Mouse (Mus musculus): ENCODE data around the gene Mocs3. TPM values are rescaled to one million over a fixed set of nuclear protein-coding genes. Genes with fewer than 3 reads are reported as not detected.
A peak's percentile ranks its signal among the peaks of the same experiment; 100 is the strongest.

The Mocs3 gene
- polyA plus RNA-seq (2014; fragmentation: Nextera tagmentation; extraction: Ambion mirVana), result 8.2 and 8.9 TPM in 2 replicates

GRCm38 (mm10) chr2:168230026-168230728 lies at the start of gene Mocs3, which contains the start of the genes Gm20716 and Dpm1:
Gene Mocs3, plus strand, starts transcription at chr2:168230622.
Gene Gm20716, minus strand, starts transcription at chr2:168230364.
Gene Dpm1, minus strand, starts transcription at chr2:168230591.
- Histone ChIP-seq H3K27ac (ENCODE audit: low read depth, low read length) (peak within 1 kb of the TSS; percentile 75), H3K4me1 (ENCODE audit: control insufficient read depth, insufficient read depth, low read length) (peaks cover 15% of the 10 kb centered on the region), H3K4me2 (ENCODE audit: low read depth) (peak within 1 kb of the TSS; percentile 90), H3K9me3 (ENCODE audit: control insufficient read depth, low read length) (no peaks in the 10 kb centered on the region), H3K9ac (ENCODE audit: low read length) (peak within 1 kb of the TSS; percentile 87), H3K36me3 (ENCODE audit: control insufficient read depth, insufficient read depth, low read length) (peaks cover 3% of the 10 kb centered on the region), H3K27me3 (ENCODE audit: control insufficient read depth, insufficient read depth, low read length) (no peaks in the 10 kb centered on the region), H3K4me3 (ENCODE audit: low read depth, low read length) (peak within 1 kb of the TSS; percentile 100)
- DNase-seq (ENCODE audit: low spot score) (peak; percentile 89), ATAC-seq (ENCODE audit: insufficient read depth, low FRiP score, low TSS enrichment) (peak; percentile 78)
- under 1% methylated on average over 73 of the region's 73 CpGs for WGBS

- Histone ChIP-seq H3K9me3 (ENCODE audit: control insufficient read depth, low read length) (no peaks in the 10 kb centered on the region), H3K27ac (ENCODE audit: low read depth, low read length) (no peak overlapping the region), H3K4me1 (ENCODE audit: control insufficient read depth, insufficient read depth, low read length) (no peaks in the 10 kb centered on the region), H3K36me3 (ENCODE audit: control insufficient read depth, insufficient read depth, low read length) (no peaks in the 10 kb centered on the region; the same call in none of the 2 replicates), H3K4me3 (ENCODE audit: low read depth, low read length) (no peak overlapping the region), H3K27me3 (ENCODE audit: control insufficient read depth, insufficient read depth, low read length) (no peaks in the 10 kb centered on the region), H3K4me2 (ENCODE audit: low read depth) (no peak overlapping the region), H3K9ac (ENCODE audit: low read length) (no peak overlapping the region)
- DNase-seq (ENCODE audit: low spot score) (no peak), ATAC-seq (ENCODE audit: insufficient read depth, low FRiP score, low TSS enrichment) (no peak)
- 96% methylated on average over 2 of the region's 2 CpGs for WGBS
These were observed 38.6 kb upstream of the Mocs3 start for GRCm38 (mm10) chr2:168191856-168192255.

DNA sequence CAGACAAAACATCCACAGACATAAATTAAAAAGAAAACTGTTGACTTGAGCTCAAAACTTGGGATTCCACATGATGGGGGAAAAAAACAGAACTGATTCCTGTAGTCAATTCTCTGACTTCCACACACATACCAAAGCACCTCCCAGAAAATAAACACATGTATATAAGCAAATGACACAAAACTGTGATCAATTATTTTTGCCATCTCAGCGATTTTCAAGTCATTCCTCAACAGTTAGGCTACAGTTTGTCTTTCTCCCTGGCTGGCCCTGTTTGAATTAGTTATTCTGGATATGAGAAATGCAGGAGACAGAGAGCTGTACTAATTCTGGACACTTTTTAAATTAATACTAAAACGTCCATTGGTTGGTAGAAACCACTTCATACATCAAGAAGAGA lies 36.7 kb upstream of the Mocs3 start:
- Histone ChIP-seq H3K9ac (ENCODE audit: low read length) (no peak overlapping the region), H3K36me3 (ENCODE audit: control insufficient read depth, insufficient read depth, low read length) (no peaks in the 10 kb centered on the region; the same call in 1 of the 2 replicates), H3K27me3 (ENCODE audit: control insufficient read depth, insufficient read depth, low read length) (no peaks in the 10 kb centered on the region), H3K4me1 (ENCODE audit: control insufficient read depth, insufficient read depth, low read length) (peaks cover under 1% of the 10 kb centered on the region; the same call in 1 of the 2 replicates), H3K4me2 (ENCODE audit: low read depth) (no peak overlapping the region), H3K9me3 (ENCODE audit: control insufficient read depth, low read length) (no peaks in the 10 kb centered on the region), H3K27ac (ENCODE audit: low read depth, low read length) (no peak overlapping the region), H3K4me3 (ENCODE audit: low read depth, low read length) (no peak overlapping the region)
- 91% methylated on average over 2 of the region's 2 CpGs for WGBS
- ATAC-seq (ENCODE audit: insufficient read depth, low FRiP score, low TSS enrichment), result no peak
- DNase-seq (ENCODE audit: low spot score), result no peak

DNA sequence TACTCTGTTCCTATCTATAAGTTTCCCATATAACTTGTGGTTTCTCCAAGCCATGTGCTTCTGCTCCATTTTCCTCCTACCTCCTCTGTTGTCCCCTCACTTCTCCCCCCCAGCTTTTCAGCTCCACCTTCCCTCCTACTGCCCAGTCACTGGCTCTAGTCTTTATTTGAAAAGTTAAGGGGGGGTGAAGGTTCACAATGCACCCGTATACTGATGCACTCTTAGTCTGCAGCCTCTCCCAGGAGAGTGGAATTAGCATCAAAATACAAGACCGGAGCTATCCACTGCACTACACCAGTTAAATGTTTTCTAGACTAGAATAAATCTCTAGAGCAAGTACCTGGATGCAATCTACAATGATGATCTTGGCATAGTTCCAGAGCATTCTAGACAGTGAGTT lies 34.7 kb upstream of the Mocs3 start:
- no peak for ATAC-seq (ENCODE audit: insufficient read depth, low FRiP score, low TSS enrichment)
- 63% methylated on average over 2 of the region's 2 CpGs for WGBS
- H3K36me3 ChIP-seq (ENCODE audit: control insufficient read depth, insufficient read depth, low read length), result no peaks in the 10 kb centered on the region; the same call in 1 of the 2 replicates

DNA sequence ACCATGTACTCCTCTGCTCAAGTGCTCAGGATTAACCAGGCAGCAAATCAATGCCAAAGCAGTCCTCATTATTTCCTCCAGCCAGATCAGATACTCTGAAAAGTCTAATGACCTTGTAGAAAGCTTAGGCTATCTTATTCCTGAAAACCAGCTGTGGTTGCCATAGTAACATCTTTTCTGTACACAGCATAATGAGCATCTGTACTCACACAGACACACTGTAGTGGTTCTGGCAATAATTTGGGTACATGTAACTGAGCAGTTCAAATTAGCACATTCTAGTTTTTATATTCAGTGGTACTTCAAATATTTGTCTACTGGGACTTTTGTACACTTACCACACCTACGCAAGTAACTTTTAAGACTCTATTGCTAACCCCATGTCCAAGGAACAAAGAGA lies 32.0 kb upstream of the Mocs3 start:
- H3K36me3 ChIP-seq (ENCODE audit: control insufficient read depth, insufficient read depth, low read length), result peaks cover 2% of the 10 kb centered on the region
- H3K27me3 ChIP-seq (ENCODE audit: control insufficient read depth, insufficient read depth, low read length), result no peaks in the 10 kb centered on the region
- H3K9ac ChIP-seq (ENCODE audit: low read length), result no peak overlapping the region
- peaks cover 5% of the 10 kb centered on the region for H3K4me1 ChIP-seq (ENCODE audit: control insufficient read depth, insufficient read depth, low read length)
- no peak for DNase-seq (ENCODE audit: low spot score)
- 97% methylated on average over 1 of the region's 1 CpGs for WGBS
- H3K4me3 ChIP-seq (ENCODE audit: low read depth, low read length), result no peak overlapping the region
- no peak overlapping the region for H3K27ac ChIP-seq (ENCODE audit: low read depth, low read length)
- H3K4me2 ChIP-seq (ENCODE audit: low read depth), result no peak overlapping the region
- no peaks in the 10 kb centered on the region for H3K9me3 ChIP-seq (ENCODE audit: control insufficient read depth, low read length)
- ATAC-seq (ENCODE audit: insufficient read depth, low FRiP score, low TSS enrichment), result no peak

More for the DNA sequence above, 34.7 kb upstream of the Mocs3 start:
- H3K4me1 ChIP-seq (ENCODE audit: control insufficient read depth, insufficient read depth, low read length), result peaks cover 5% of the 10 kb centered on the region
- no peak overlapping the region for H3K4me2 ChIP-seq (ENCODE audit: low read depth)
- no peaks in the 10 kb centered on the region for H3K9me3 ChIP-seq (ENCODE audit: control insufficient read depth, low read length)
- no peak overlapping the region for H3K9ac ChIP-seq (ENCODE audit: low read length)
- no peaks in the 10 kb centered on the region for H3K27me3 ChIP-seq (ENCODE audit: control insufficient read depth, insufficient read depth, low read length)
- no peak overlapping the region for H3K27ac ChIP-seq (ENCODE audit: low read depth, low read length)
- no peak for DNase-seq (ENCODE audit: low spot score)
- H3K4me3 ChIP-seq (ENCODE audit: low read depth, low read length), result no peak overlapping the region

- Histone ChIP-seq H3K9me3 (ENCODE audit: control insufficient read depth, low read length) (no peaks in the 10 kb centered on the region), H3K4me1 (ENCODE audit: control insufficient read depth, insufficient read depth, low read length) (peaks cover 7% of the 10 kb centered on the region), H3K27ac (ENCODE audit: low read depth, low read length) (no peak overlapping the region), H3K36me3 (ENCODE audit: control insufficient read depth, insufficient read depth, low read length) (peaks cover 5% of the 10 kb centered on the region), H3K4me2 (ENCODE audit: low read depth) (no peak overlapping the region), H3K4me3 (ENCODE audit: low read depth, low read length) (no peak overlapping the region), H3K9ac (ENCODE audit: low read length) (no peak overlapping the region), H3K27me3 (ENCODE audit: control insufficient read depth, insufficient read depth, low read length) (no peaks in the 10 kb centered on the region)
- ATAC-seq (ENCODE audit: insufficient read depth, low FRiP score, low TSS enrichment) (no peak), DNase-seq (ENCODE audit: low spot score) (no peak)
- 95% methylated on average over 4 of the region's 4 CpGs for WGBS
These were observed 30.9 kb upstream of the Mocs3 start for GRCm38 (mm10) chr2:168199476-168199875.

DNA sequence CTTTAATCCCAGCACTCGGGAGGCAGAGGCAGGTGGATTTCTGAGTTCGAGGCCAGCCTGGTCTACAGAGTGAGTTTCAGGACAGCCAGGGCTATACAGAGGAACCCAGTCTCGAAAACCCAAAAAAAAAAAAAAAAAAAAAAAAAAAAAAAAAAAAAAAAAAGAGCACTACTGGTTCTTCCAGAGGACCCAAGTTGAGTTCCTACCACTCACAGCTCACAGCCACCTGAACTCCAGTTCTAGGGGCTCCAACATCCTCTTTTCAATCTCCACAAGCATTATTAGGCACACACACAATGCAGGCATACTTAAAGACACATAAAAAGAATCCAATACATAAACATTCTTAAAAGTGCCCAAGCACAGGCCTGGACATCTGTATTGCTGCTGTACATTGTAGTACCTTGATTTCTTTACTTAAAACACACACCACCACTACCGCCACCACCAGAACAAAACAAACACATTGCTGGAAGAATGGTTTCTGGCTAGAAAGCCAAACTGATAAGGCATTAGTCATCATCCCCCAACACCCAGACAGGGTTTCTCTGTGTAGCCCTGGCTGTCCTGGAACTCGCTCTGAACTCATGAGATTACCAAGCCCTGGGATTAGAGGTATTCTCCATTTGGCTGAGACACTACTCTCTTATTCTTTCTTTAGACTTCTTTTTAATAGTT lies 30.3 kb upstream of the Mocs3 start:
- H3K4me3 ChIP-seq (ENCODE audit: low read depth, low read length), result no peak overlapping the region
- DNase-seq (ENCODE audit: low spot score) (no peak), ATAC-seq (ENCODE audit: insufficient read depth, low FRiP score, low TSS enrichment) (no peak)
- H3K27ac ChIP-seq (ENCODE audit: low read depth, low read length), result no peak overlapping the region
- peaks cover 7% of the 10 kb centered on the region for H3K36me3 ChIP-seq (ENCODE audit: control insufficient read depth, insufficient read depth, low read length)
- H3K27me3 ChIP-seq (ENCODE audit: control insufficient read depth, insufficient read depth, low read length), result no peaks in the 10 kb centered on the region
- H3K4me1 ChIP-seq (ENCODE audit: control insufficient read depth, insufficient read depth, low read length), result peaks cover 13% of the 10 kb centered on the region
- no peaks in the 10 kb centered on the region for H3K9me3 ChIP-seq (ENCODE audit: control insufficient read depth, low read length)
- 92% methylated on average over 3 of the region's 5 CpGs for WGBS
- no peak overlapping the region for H3K9ac ChIP-seq (ENCODE audit: low read length)
- no peak overlapping the region for H3K4me2 ChIP-seq (ENCODE audit: low read depth)

GRCm38 (mm10) chr2:168204476-168204999 lies 25.9 kb upstream of the Mocs3 start:
- WGBS, result 91% methylated on average over 8 of the region's 8 CpGs
- H3K27me3 ChIP-seq (ENCODE audit: control insufficient read depth, insufficient read depth, low read length), result no peaks in the 10 kb centered on the region
- no peaks in the 10 kb centered on the region for H3K9me3 ChIP-seq (ENCODE audit: control insufficient read depth, low read length)
- no peak overlapping the region; the same call in none of the 2 replicates for H3K9ac ChIP-seq (ENCODE audit: low read length)
- no peak for ATAC-seq (ENCODE audit: insufficient read depth, low FRiP score, low TSS enrichment)
- H3K4me2 ChIP-seq (ENCODE audit: low read depth), result peak overlapping the region; percentile 62
- peak overlapping the region; percentile 100 for H3K4me3 ChIP-seq (ENCODE audit: low read depth, low read length)
- H3K4me1 ChIP-seq (ENCODE audit: control insufficient read depth, insufficient read depth, low read length), result peaks cover 9% of the 10 kb centered on the region
- H3K27ac ChIP-seq (ENCODE audit: low read depth, low read length), result no peak overlapping the region
- H3K36me3 ChIP-seq (ENCODE audit: control insufficient read depth, insufficient read depth, low read length), result peaks cover 7% of the 10 kb centered on the region
- no peak for DNase-seq (ENCODE audit: low spot score)

Measured in neural tube, embryonic 11.5 days (tissue).